Mouse (Mus musculus) Patski (cell line): ENCODE measurements around the gene Paf1. TPM values are rescaled to one million over a fixed set of nuclear protein-coding genes. Genes with fewer than 3 reads are reported as not detected.
"Not testable (repeated sequence)": the region's sequence is repeated elsewhere in the genome, so short reads cannot be mapped to it uniquely, and the experiment has no call there.

Experiments used
- ATAC-seq: fragments of 100-300 bp; one replicate; pipeline ENCODE4 v1.8.0; 2021
- CTCF ChIA-PET: fragments of 350-600 bp; sonication (Branson Sonifier 250); formaldehyde crosslinking; loops from one replicate; lab custom pipeline; 2022; ENCODE audit warnings: inconsistent platforms; lab: Charles Lee
- POLR2A ChIA-PET: fragments of 350-600 bp; sonication (Branson Sonifier 250); formaldehyde crosslinking; loops from one replicate; lab custom pipeline; 2022; ENCODE audit warnings: antibody characterized with exemption, inconsistent platforms; lab: Charles Lee
- DNase-seq: peaks from one replicate; pipeline ENCODE4 v3.0.0-alpha.2; 2011; ENCODE audit warnings: low read depth, low spot score
- H3K27me3 ChIP-seq: fragments of 371-371 bp; one replicate; pipeline ENCODE4 v1.5.1; 2021
- CTCF ChIP-seq: fragments of 100-300 bp; IDR thresholded peaks from one replicate; pipeline ENCODE4 v1.5.1; 2021
- in situ Hi-C: fragments of 300-500 bp; cut with MboI; formaldehyde crosslinking; loops from 3 replicates; pipeline ENCODE4 v1.11.1; 2018; ENCODE audit warnings: low pct_unique_long_range_greater_than_20kb, mixed read lengths
- polyA plus RNA-seq: library from polyadenylated mRNA; unstranded; gene quantifications from one replicate; pipeline ENCODE4 v1.2.3, GENCODE M21; 2021

Paf1 gene
- polyA plus RNA-seq, 1 experiment from 2014 or later, result 104 TPM

- DNase-seq (no peak), ATAC-seq (no peak)
- no peaks in the 10 kb centered on the region for H3K27me3 ChIP-seq
- in situ Hi-C loops, result no loop called here
- ChIA-PET CTCF (no interaction called here), POLR2A (interaction anchor here (0.6 to 2.0 kb wide), 2 partner anchors 32 to 427 kb away, joined by 4 to 7 read pairs; partner anchors contain the start of gene Rps16)
- no peak for TF ChIP-seq CTCF
Measured at GRCm38 (mm10) chr7:28382347-28382951, 10.3 kb upstream of the Paf1 start.

- DNase-seq, result no peak
Measured at GRCm38 (mm10) chr7:28382981-28383396, 9.8 kb upstream of the Paf1 start.

GRCm38 (mm10) chr7:28383606-28384005 lies 9.1 kb upstream of the Paf1 start:
- ChIA-PET CTCF (interaction anchor here (1.0 kb wide), 1 partner anchor 39 kb away, joined by 3 read pairs; no protein-coding TSS in a partner anchor), POLR2A (interaction anchor here (1.8 kb wide), 1 partner anchor 8 kb away, joined by 8 read pairs; no protein-coding TSS in a partner anchor)
- ATAC-seq (no peak), DNase-seq (no peak)
- in situ Hi-C loops, result no loop called here
- no peak for TF ChIP-seq CTCF
- no peaks in the 10 kb centered on the region for H3K27me3 ChIP-seq

More at GRCm38 (mm10) chr7:28382981-28383396, 9.8 kb upstream of the Paf1 start:
- H3K27me3 ChIP-seq, result no peaks in the 10 kb centered on the region
- no peak for ATAC-seq
- ChIA-PET POLR2A (interaction anchor here (0.6 to 2.0 kb wide), 3 partner anchors 8 to 427 kb away, joined by 4 to 8 read pairs (median 7); partner anchors contain the start of gene Rps16), CTCF (no interaction called here)
- in situ Hi-C loops, result no loop called here
- no peak for TF ChIP-seq CTCF

- DNase-seq, result no peak
- in situ Hi-C loops, result no loop called here
- no peak for ATAC-seq
- POLR2A ChIA-PET, result interaction anchor here (1.8 kb wide), 1 partner anchor 9 kb away, joined by 8 read pairs; no protein-coding TSS in a partner anchor
- CTCF ChIA-PET, result interaction anchor here (1.0 kb wide), 1 partner anchor 39 kb away, joined by 3 read pairs; no protein-coding TSS in a partner anchor
- no peak for TF ChIP-seq CTCF
- H3K27me3 ChIP-seq, result no peaks in the 10 kb centered on the region
Measured at GRCm38 (mm10) chr7:28384162-28384561, 8.6 kb upstream of the Paf1 start.

GRCm38 (mm10) chr7:28385196-28385595 lies 7.6 kb upstream of the Paf1 start:
- CTCF ChIA-PET, result no interaction called here
- POLR2A ChIA-PET, result interaction anchor here (2.4 kb wide), 1 partner anchor 8 kb away, joined by 14 read pairs; no protein-coding TSS in a partner anchor
- H3K27me3 ChIP-seq, result no peaks in the 10 kb centered on the region
- DNase-seq (no peak), ATAC-seq (no peak)
- in situ Hi-C loops, result no loop called here
- TF ChIP-seq CTCF, result no peak

GRCm38 (mm10) chr7:28386007-28386406 lies 6.7 kb upstream of the Paf1 start:
- ChIA-PET CTCF (interaction anchor here (1.0 kb wide), 1 partner anchor 46 kb away, joined by 3 read pairs; no protein-coding TSS in a partner anchor), POLR2A (interaction anchor here (0.6 to 2.4 kb wide), 2 partner anchors 9 to 28 kb away, joined by 3 to 14 read pairs; no protein-coding TSS in a partner anchor)
- ATAC-seq, result no peak
- DNase-seq, result no peak
- H3K27me3 ChIP-seq, result no peaks in the 10 kb centered on the region
- TF ChIP-seq CTCF, result no peak
- in situ Hi-C loops, result no loop called here

- no peaks in the 10 kb centered on the region for H3K27me3 ChIP-seq
- ATAC-seq, result peak; percentile 49
- CTCF ChIA-PET, result interaction anchor here (0.7 to 2.2 kb wide), 9 partner anchors 10 to 290 kb away, joined by 3 to 10 read pairs (median 3); partner anchors contain the start of genes Gmfg and Rps16
- no peak for DNase-seq
- POLR2A ChIA-PET, result interaction anchor here (2.4 kb wide), 1 partner anchor 10 kb away, joined by 14 read pairs; no protein-coding TSS in a partner anchor
- no peak for TF ChIP-seq CTCF
- in situ Hi-C loops, result no loop called here
Measured at GRCm38 (mm10) chr7:28386462-28386861, 6.3 kb upstream of the Paf1 start.

GRCm38 (mm10) chr7:28386877-28387276 lies 5.9 kb upstream of the Paf1 start:
- ChIA-PET POLR2A (interaction anchor here (0.6 to 2.4 kb wide), 2 partner anchors 10 to 197 kb away, joined by 3 to 14 read pairs; no protein-coding TSS in a partner anchor), CTCF (interaction anchor here (0.7 to 2.2 kb wide), 10 partner anchors 10 to 289 kb away, joined by 3 to 10 read pairs (median 3); partner anchors contain the start of genes Gmfg and Rps16)
- ATAC-seq, H3K27me3 ChIP-seq, DNase-seq, in situ Hi-C loops: not testable (repeated sequence)

GRCm38 (mm10) chr7:28387384-28387783 lies 5.4 kb upstream of the Paf1 start:
- in situ Hi-C loops, ATAC-seq, H3K27me3 ChIP-seq, DNase-seq: not testable (repeated sequence)
- ChIA-PET POLR2A (interaction anchor here (0.6 to 2.4 kb wide), 2 partner anchors 11 to 197 kb away, joined by 3 to 14 read pairs; no protein-coding TSS in a partner anchor), CTCF (interaction anchor here (1.1 to 2.2 kb wide), 7 partner anchors 12 to 213 kb away, joined by 3 to 10 read pairs (median 5); partner anchors contain the start of gene Gmfg)

- H3K27me3 ChIP-seq, result no peaks in the 10 kb centered on the region
- ChIA-PET CTCF (interaction anchor here (0.7 to 0.9 kb wide), 2 partner anchors 37 to 138 kb away, joined by 3 read pairs; no protein-coding TSS in a partner anchor), POLR2A (interaction anchor here (0.5 kb wide), 1 partner anchor 50 kb away, joined by 3 read pairs; no protein-coding TSS in a partner anchor)
- TF ChIP-seq CTCF, result no peak
- in situ Hi-C loops, result no loop called here
- ATAC-seq (no peak), DNase-seq (no peak)
Measured at GRCm38 (mm10) chr7:28390331-28390730, 2.4 kb upstream of the Paf1 start.
